ENCODE assay signal across 9 mouse cellular contexts in the genomic region with DNA sequence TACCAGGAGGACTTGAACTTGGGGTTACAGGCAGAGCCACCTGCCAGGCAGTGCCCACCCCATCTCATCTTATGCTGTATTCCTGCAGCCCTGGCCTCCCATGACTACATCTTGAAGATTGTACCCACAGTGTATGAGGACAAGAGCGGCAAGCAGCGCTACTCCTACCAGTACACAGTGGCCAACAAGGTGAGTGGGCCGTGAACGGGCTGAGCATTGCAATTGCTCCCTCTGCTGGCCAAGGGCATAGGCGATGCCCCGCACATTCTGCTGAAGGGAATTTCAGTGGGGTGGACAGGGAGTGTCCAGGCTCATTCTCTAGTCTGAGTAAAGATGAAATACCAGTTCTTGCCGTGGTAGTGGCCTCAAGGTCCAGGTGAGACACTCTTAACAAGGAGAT. TPM values are rescaled to one million over a fixed set of nuclear protein-coding genes. Genes with fewer than 3 reads are reported as not detected.
A peak's percentile ranks its signal among the peaks of the same experiment; 100 is the strongest.
DNase-seq lines count a peak whose midpoint lies in the region; ATAC-seq and TF ChIP-seq lines count a peak whose summit lies in the region.
"Had no signal": no experiment of that assay in that cellular context is flagged by ENCODE, and none has a peak within 500 bp of the region (broad histone marks: within the 10 kb centered on the region; RNA-seq: fewer than 3 reads in every experiment).

No protein-coding gene starts in this region.

- intact Hi-C loops in left cerebral cortex, postnatal 10 days (cut with DNase I) = loop anchor here (2.0 to 5.0 kb wide), 2 partner anchors 131 to 172 kb away; no protein-coding TSS in a partner anchor

- ATAC-seq in hindbrain, embryonic 16.5 days = no peak; the same call in 1 of the 2 replicates
- ATAC-seq in forebrain, embryonic 16.5 days = peak; percentile 61
- ATAC-seq in hindbrain, embryonic 11.5 days (ENCODE audit: low FRiP score) = no peak
- ATAC-seq: Patski had no signal

- H3K9ac ChIP-seq in hindbrain, embryonic 16.5 days (ENCODE audit: low read depth, low read length) = no peak overlapping the region
- no peak overlapping the region for H3K9ac ChIP-seq in forebrain, embryonic 16.5 days (replicated peaks; ENCODE audit: low read depth, low read length)
- H3K9ac ChIP-seq in hindbrain, embryonic 11.5 days (ENCODE audit: low read depth, low read length) = no peak overlapping the region

- no peak overlapping the region for H3K27ac ChIP-seq in hindbrain, embryonic 10.5 days
- no peak overlapping the region for H3K27ac ChIP-seq in hindbrain, embryonic 16.5 days (ENCODE audit: low read depth, low read length)
- no peak overlapping the region for H3K27ac ChIP-seq in forebrain, embryonic 16.5 days (ENCODE audit: low read length)
- H3K27ac ChIP-seq in hindbrain, embryonic 11.5 days (ENCODE audit: low read depth, low read length) = no peak overlapping the region
- H3K27ac ChIP-seq in spleen, adult 2 months (ENCODE audit: insufficient read depth, low read length) = no peak overlapping the region

- no peaks in the 10 kb centered on the region for H3K9me3 ChIP-seq in hindbrain, embryonic 10.5 days
- no peaks in the 10 kb centered on the region for H3K9me3 ChIP-seq in hindbrain, embryonic 16.5 days (ENCODE audit: control insufficient read depth, low read length)
- H3K9me3 ChIP-seq in forebrain, embryonic 16.5 days (ENCODE audit: control insufficient read depth, low read length) = no peaks in the 10 kb centered on the region
- no peaks in the 10 kb centered on the region for H3K9me3 ChIP-seq in hindbrain, embryonic 11.5 days (ENCODE audit: control insufficient read depth, low read length)

- no peak overlapping the region for H3K4me2 ChIP-seq in hindbrain, embryonic 16.5 days (ENCODE audit: low read length)
- H3K4me2 ChIP-seq in forebrain, embryonic 16.5 days (ENCODE audit: low read length) = no peak overlapping the region
- no peak overlapping the region for H3K4me2 ChIP-seq in hindbrain, embryonic 11.5 days (replicated peaks; ENCODE audit: low read depth, low read length)

- TF ChIP-seq POLR2A in spleen, adult 2 months (IDR thresholded peaks at IDR 0.05; ENCODE audit: low read depth, low read length) = no peak

- DNase-seq in hindbrain, embryonic 10.5 days (ENCODE audit: low spot score) = peak; percentile 69
- DNase-seq in cerebellum, adult 11-12 months = peak; percentile 73
- peak; percentile 81 for DNase-seq in hindbrain, embryonic 11.5 days (ENCODE audit: low spot score)
- peak; percentile 45 to 85 for DNase-seq in left cerebral cortex, postnatal 10 days (ENCODE audit: extremely low spot score in 1 of 2, low spot score in 2 of 2)
- peak; percentile 73 for DNase-seq in mesoderm, embryonic 11.5 days (ENCODE audit: low read depth, low spot score)
- peak; percentile 41 to 71 for DNase-seq in spleen, adult 2 months (ENCODE audit: low read depth in 1 of 2, low spot score in 2 of 2)

- peak; percentile 97 for TF ChIP-seq CTCF in spleen, adult 2 months (IDR thresholded peaks at IDR 0.05; ENCODE audit: extremely low read depth, insufficient read depth, insufficient read length, insufficient replicate concordance)

- no peak overlapping the region for H3K4me3 ChIP-seq in hindbrain, embryonic 10.5 days
- H3K4me3 ChIP-seq in hindbrain, embryonic 16.5 days (ENCODE audit: low read length) = no peak overlapping the region
- no peak overlapping the region for H3K4me3 ChIP-seq in forebrain, embryonic 16.5 days (replicated peaks; ENCODE audit: low read length)
- H3K4me3 ChIP-seq in hindbrain, embryonic 11.5 days (ENCODE audit: low read depth, low read length) = 0 out of 2 replicates have a peak overlapping the region, but pooled peaks have one; percentile 4
- no peak overlapping the region for H3K4me3 ChIP-seq in spleen, adult 2 months (ENCODE audit: extremely low read depth, insufficient read depth, insufficient read length)

- H3K27me3 ChIP-seq in hindbrain, embryonic 10.5 days (ENCODE audit: insufficient read depth, poor library complexity, severe bottlenecking) = no peaks in the 10 kb centered on the region
- no peaks in the 10 kb centered on the region for H3K27me3 ChIP-seq in hindbrain, embryonic 16.5 days (replicated peaks; ENCODE audit: control insufficient read depth, insufficient read depth, low read length)
- no peaks in the 10 kb centered on the region for H3K27me3 ChIP-seq in forebrain, embryonic 16.5 days (replicated peaks; ENCODE audit: control insufficient read depth, insufficient read depth, low read length)
- no peaks in the 10 kb centered on the region for H3K27me3 ChIP-seq in hindbrain, embryonic 11.5 days (ENCODE audit: control insufficient read depth, insufficient read depth, low read length)
- H3K27me3 ChIP-seq in spleen, adult 2 months (ENCODE audit: control insufficient read depth, insufficient read depth, low read length) = no peaks in the 10 kb centered on the region
- H3K27me3 ChIP-seq: Patski had no signal

- 0 out of 2 replicates have a peak, but pooled peaks cover 3% of the 10 kb centered on the region for H3K4me1 ChIP-seq in hindbrain, embryonic 10.5 days (replicated peaks)
- H3K4me1 ChIP-seq in hindbrain, embryonic 16.5 days (ENCODE audit: control insufficient read depth, insufficient read depth, low read depth, low read length) = no peaks in the 10 kb centered on the region
- no peaks in the 10 kb centered on the region for H3K4me1 ChIP-seq in forebrain, embryonic 16.5 days (replicated peaks; ENCODE audit: control insufficient read depth, insufficient read depth, low read length)
- no peaks in the 10 kb centered on the region for H3K4me1 ChIP-seq in hindbrain, embryonic 11.5 days (replicated peaks; ENCODE audit: control insufficient read depth, insufficient read depth, low read length)
- H3K4me1 ChIP-seq in spleen, adult 2 months (ENCODE audit: control insufficient read depth, insufficient read depth, insufficient read length) = no peaks in the 10 kb centered on the region

- H3K36me3 ChIP-seq in hindbrain, embryonic 10.5 days = peaks cover 92% of the 10 kb centered on the region
- peaks cover 66% of the 10 kb centered on the region for H3K36me3 ChIP-seq in hindbrain, embryonic 16.5 days (ENCODE audit: control insufficient read depth, insufficient read depth, low read length)
- H3K36me3 ChIP-seq in forebrain, embryonic 16.5 days (ENCODE audit: control insufficient read depth, insufficient read depth) = peaks cover 40% of the 10 kb centered on the region
- H3K36me3 ChIP-seq in hindbrain, embryonic 11.5 days (ENCODE audit: control insufficient read depth, insufficient read depth, low read length) = peaks cover 11% of the 10 kb centered on the region
- H3K36me3 ChIP-seq in spleen, adult 2 months (ENCODE audit: control insufficient read depth, insufficient read depth, low read length) = peaks cover 11% of the 10 kb centered on the region; the same call in 1 of the 2 replicates

- WGBS in hindbrain, embryonic 10.5 days = 34% methylated on average over 7 of the region's 7 CpGs
- WGBS in hindbrain, embryonic 16.5 days = 19% methylated on average over 7 of the region's 7 CpGs
- 22% methylated on average over 7 of the region's 7 CpGs for WGBS in forebrain, embryonic 16.5 days
- 39% methylated on average over 7 of the region's 7 CpGs for WGBS in hindbrain, embryonic 11.5 days
- WGBS in spleen, adult 2 months = 20% methylated on average over 7 of the region's 7 CpGs

RNA-seq across cellular contexts. Expression of gene Atp6v0e, which starts 24.4 kb away (rescaled TPM):
- polyA plus RNA-seq in hindbrain, embryonic 10.5 days (2016; fragmentation: Nextera tagmentation; extraction: Ambion mirVana) = 140 and 149 TPM in 2 replicates
- 98.0 and 99.8 TPM in 2 replicates for polyA plus RNA-seq in hindbrain, embryonic 16.5 days (2015; fragmentation: Nextera tagmentation; extraction: Ambion mirVana)
- 129 and 146 TPM in 2 replicates for polyA plus RNA-seq in forebrain, embryonic 16.5 days (2015; fragmentation: Nextera tagmentation; extraction: Ambion mirVana)
- 123 and 126 TPM in 2 replicates for polyA plus RNA-seq in hindbrain, embryonic 11.5 days (2014; fragmentation: Nextera tagmentation; extraction: Ambion mirVana)
- 10 to 100 TPM; 31.3 to 34.7 TPM for total RNA-seq in left cerebral cortex, postnatal 10 days (2021)
- polyA plus RNA-seq in spleen, adult 2 months (2012; rRNA removed) = 150 and 192 TPM in 2 replicates
